Mouse (Mus musculus): ENCODE results near the gene Rps15.

- no peak for TF ChIP-seq POLR2A (IDR thresholded peaks at IDR 0.05; ENCODE audit: low read depth, low read length)
- no peak for TF ChIP-seq TBP (conservative IDR thresholded peaks at IDR 0.05; ENCODE audit: low read depth, low read length)
Observed at GRCm38 (mm10) chr10:80262169-80262568, 30.1 kb upstream of the Rps15 start.
